Mouse (Mus musculus): ENCODE data around the gene Selenov. TPM values are rescaled to one million over a fixed set of nuclear protein-coding genes. Genes with fewer than 3 reads are reported as not detected.

Gene Selenov
- total and polyA plus RNA-seq, 3 experiments = not detected

- TF ChIP-seq NRF1 (IDR thresholded peaks at IDR 0.05; ENCODE audit: insufficient read depth, low read depth, low read length, poor library complexity, severe bottlenecking) (no peak), E2F4 (IDR thresholded peaks at IDR 0.05; ENCODE audit: borderline replicate concordance, low read depth, low read length) (no peak), HCFC1 (IDR thresholded peaks at IDR 0.05; ENCODE audit: low read depth, low read length) (no peak), ETS1 (IDR thresholded peaks at IDR 0.05; ENCODE audit: low read depth, low read length) (peak; percentile 96), CHD1 (IDR thresholded peaks at IDR 0.05; ENCODE audit: low read depth, low read length) (no peak), USF2 (IDR thresholded peaks at IDR 0.05; ENCODE audit: borderline replicate concordance in 1 of 2, insufficient read depth in 1 of 2, low read depth in 1 of 2, low read length in 2 of 2) (no peak), NELFE (IDR thresholded peaks at IDR 0.05; ENCODE audit: low read depth, low read length) (no peak), SIN3A (IDR thresholded peaks at IDR 0.05; ENCODE audit: low read length) (peak; percentile 91), GATA1 (IDR thresholded peaks at IDR 0.05; ENCODE audit: low read depth, low read length) (peak; percentile 100), MAFK (IDR thresholded peaks at IDR 0.05; ENCODE audit: borderline replicate concordance, low read depth, low read length) (no peak; the same call in 1 of the 2 replicates), EP300 (IDR thresholded peaks at IDR 0.05; ENCODE audit: low read depth in 1 of 2, low read length in 2 of 2) (peak; percentile 99 to 100), POLR2AphosphoS2 (IDR thresholded peaks at IDR 0.05; ENCODE audit: low read length) (no peak), ZC3H11A (IDR thresholded peaks at IDR 0.05; ENCODE audit: low read depth, low read length) (no peak), MYB (IDR thresholded peaks at IDR 0.05; ENCODE audit: low read depth, low read length) (peak; percentile 70; the same call in 1 of the 2 replicates), TBP (IDR thresholded peaks at IDR 0.05; ENCODE audit: low read depth, low read length) (no peak), MAX (IDR thresholded peaks at IDR 0.05; ENCODE audit: low read length) (no peak), CHD2 (IDR thresholded peaks at IDR 0.05; ENCODE audit: low read length) (no peak), CTCF (IDR thresholded peaks at IDR 0.05 in 2 of 3, conservative IDR thresholded peaks at IDR 0.05 in 1 of 3; ENCODE audit: control insufficient read depth in 1 of 3, insufficient read depth in 1 of 3, low read depth in 2 of 3, low read length in 3 of 3, poor library complexity in 1 of 3, severe bottlenecking in 1 of 3) (no peak), MAZ (IDR thresholded peaks at IDR 0.05; ENCODE audit: low read depth, low read length) (no peak), ZNF384 (IDR thresholded peaks at IDR 0.05; ENCODE audit: low read depth, low read length) (peak; percentile 100)
Measured at GRCm38 (mm10) chr7:28254591-28254990, 36.4 kb downstream of the Selenov start (continued).

- Histone ChIP-seq H3K4me3 (ENCODE audit: control insufficient read depth in 1 of 2, insufficient read depth in 1 of 2, low read depth in 2 of 2, low read length in 2 of 2) (no peak overlapping the region), H3K9me3 (replicated peaks; ENCODE audit: insufficient read depth, low read length) (no peaks in the 10 kb centered on the region), H3K9ac (ENCODE audit: control insufficient read depth, low read depth, low read length, poor library complexity, severe bottlenecking) (no peak overlapping the region), H3K4me1 (ENCODE audit: control insufficient read depth in 1 of 2, insufficient read depth in 2 of 2, low read length in 2 of 2) (peaks cover 0 to 12% of the 10 kb centered on the region in 2 experiments; a peak in 1 of 4 replicates), H3K79me2 (ENCODE audit: control insufficient read depth, insufficient read depth, low read length, poor library complexity) (no peaks in the 10 kb centered on the region), H3K27me3 (ENCODE audit: control insufficient read depth in 1 of 2, insufficient read depth in 2 of 2, low read length in 2 of 2) (no peaks in the 10 kb centered on the region), H3K36me3 (ENCODE audit: control insufficient read depth in 1 of 2, insufficient read depth in 2 of 2, low read length in 2 of 2) (peaks cover 0 to 5% of the 10 kb centered on the region in 2 experiments; a peak in 2 of 4 replicates), H3K27ac (ENCODE audit: control insufficient read depth, low read depth, low read length) (no peak overlapping the region)
- TF ChIP-seq ZMIZ1 (IDR thresholded peaks at IDR 0.05; ENCODE audit: low read depth, low read length) (no peak), SIN3A (IDR thresholded peaks at IDR 0.05; ENCODE audit: low read length) (no peak), ZC3H11A (IDR thresholded peaks at IDR 0.05; ENCODE audit: low read depth, low read length) (no peak), NELFE (IDR thresholded peaks at IDR 0.05; ENCODE audit: low read depth, low read length) (no peak), MAX (IDR thresholded peaks at IDR 0.05; ENCODE audit: low read length) (no peak), RCOR1 (IDR thresholded peaks at IDR 0.05; ENCODE audit: low read depth, low read length) (no peak), EP300 (IDR thresholded peaks at IDR 0.05; ENCODE audit: low read depth in 1 of 2, low read length in 2 of 2) (no peak), MYC (IDR thresholded peaks at IDR 0.05; ENCODE audit: low read depth, low read length) (no peak), ELF1 (IDR thresholded peaks at IDR 0.05; ENCODE audit: low read depth, low read length) (no peak), HCFC1 (IDR thresholded peaks at IDR 0.05; ENCODE audit: low read depth, low read length) (no peak), BHLHE40 (IDR thresholded peaks at IDR 0.05; ENCODE audit: borderline replicate concordance, low read depth, low read length) (no peak), MAFK (IDR thresholded peaks at IDR 0.05; ENCODE audit: borderline replicate concordance, low read depth, low read length) (no peak), UBTF (IDR thresholded peaks at IDR 0.05; ENCODE audit: borderline replicate concordance, insufficient read depth, low read depth, low read length) (no peak), JUND (IDR thresholded peaks at IDR 0.05; ENCODE audit: low read depth, low read length) (no peak), E2F4 (IDR thresholded peaks at IDR 0.05; ENCODE audit: borderline replicate concordance, low read depth, low read length) (no peak), POLR2AphosphoS5 (IDR thresholded peaks at IDR 0.05; ENCODE audit: borderline replicate concordance, low read depth, low read length) (no peak), CTCF (IDR thresholded peaks at IDR 0.05 in 2 of 3, conservative IDR thresholded peaks at IDR 0.05 in 1 of 3; ENCODE audit: control insufficient read depth in 1 of 3, insufficient read depth in 1 of 3, low read depth in 2 of 3, low read length in 3 of 3, poor library complexity in 1 of 3, severe bottlenecking in 1 of 3) (no peak), MAZ (IDR thresholded peaks at IDR 0.05; ENCODE audit: low read depth, low read length) (no peak)
- no peak for DNase-seq (ENCODE audit: low read depth, low spot score)
Measured at GRCm38 (mm10) chr7:28251976-28252375, 39.0 kb downstream of the Selenov start.

All from MEL (cell line).